Mouse (Mus musculus) embryonic stem cell, embryonic (primary cell): ENCODE measurements around the gene Gm26897.

Experiments used
- CTCF ChIA-PET, 4 experiments: fragments of 300-600 bp in 2 of 4; fragments of 350-600 bp in 2 of 4; sonication (Branson Sonifier 250); formaldehyde crosslinking; loops; one replicate each; lab custom pipeline; 2022; ENCODE audit warnings: inconsistent platforms in 2 of 4; lab: Charles Lee
- POLR2A ChIA-PET, 4 experiments: fragments of 300-600 bp in 2 of 4; fragments of 350-600 bp in 2 of 4; sonication (Branson Sonifier 250); formaldehyde crosslinking; loops; one replicate each; lab custom pipeline; 2022; ENCODE audit warnings: antibody characterized with exemption in 4 of 4, inconsistent platforms in 1 of 4; lab: Charles Lee

Gene Gm26897

DNA sequence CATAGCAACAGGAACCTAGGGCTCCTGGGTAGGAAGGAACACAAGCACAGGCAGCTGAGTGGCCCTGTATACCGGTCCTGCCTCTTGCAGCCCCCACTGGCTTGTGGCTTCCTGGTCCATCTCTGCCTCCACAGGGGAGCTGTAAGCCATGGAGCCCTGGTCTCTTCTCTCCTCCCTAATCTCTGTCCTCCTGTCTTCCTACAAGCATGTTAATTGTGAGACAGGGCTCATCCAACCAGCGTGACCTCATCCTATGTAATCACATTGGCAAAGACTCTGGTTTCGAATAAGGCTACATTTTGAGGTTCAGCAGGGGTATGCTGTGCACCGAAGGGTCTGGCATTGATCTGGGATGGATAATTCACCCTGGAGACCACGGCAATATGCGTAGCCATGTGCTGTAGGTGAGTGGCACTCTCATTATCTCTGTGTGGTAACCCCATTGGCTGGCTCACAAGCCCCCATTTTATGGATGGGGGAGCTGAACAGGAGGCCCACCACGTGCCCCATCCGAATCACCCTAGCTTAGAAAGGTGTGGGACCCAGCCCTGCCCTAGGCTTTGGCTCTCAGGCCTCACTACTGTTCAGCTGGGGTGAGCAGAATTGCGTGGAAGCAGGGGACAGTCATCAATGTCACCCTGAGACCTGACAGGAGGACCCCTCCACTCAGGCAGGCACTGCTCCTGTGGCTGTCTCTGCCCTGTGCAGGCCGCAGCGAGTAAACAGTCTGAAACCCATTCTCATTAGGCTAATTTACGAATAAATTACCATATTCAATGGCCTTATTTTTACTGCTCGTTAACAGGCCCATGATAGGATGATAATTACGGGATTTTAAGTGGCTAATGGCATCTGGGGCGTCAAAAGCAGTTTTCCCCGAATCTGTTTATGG is 6.9 kb downstream of the Gm26897 start:
- CTCF ChIA-PET = interaction anchor here in 2 of 4 experiments (0.6 to 1.5 kb wide), 4 partner anchors 12 to 473 kb away, joined by 3 to 6 read pairs (median 3); no protein-coding TSS in a partner anchor
- POLR2A ChIA-PET = interaction anchor here in 3 of 4 experiments (0.5 to 3.9 kb wide), 20 partner anchors 8 to 667 kb away, joined by 3 to 32 read pairs (median 4); no protein-coding TSS in a partner anchor

- CTCF ChIA-PET = interaction anchor here (0.6 to 1.5 kb wide), 5 partner anchors 12 to 471 kb away, joined by 3 to 6 read pairs (median 3); no protein-coding TSS in a partner anchor
- POLR2A ChIA-PET = interaction anchor here in 3 of 4 experiments (0.5 to 3.9 kb wide), 20 partner anchors 8 to 668 kb away, joined by 3 to 32 read pairs (median 5); partner anchors contain the start of gene Gm26897 (in 1 of the 3)
Observed at GRCm38 (mm10) chr5:111741352-111741751, 7.6 kb downstream of the Gm26897 start.

DNA sequence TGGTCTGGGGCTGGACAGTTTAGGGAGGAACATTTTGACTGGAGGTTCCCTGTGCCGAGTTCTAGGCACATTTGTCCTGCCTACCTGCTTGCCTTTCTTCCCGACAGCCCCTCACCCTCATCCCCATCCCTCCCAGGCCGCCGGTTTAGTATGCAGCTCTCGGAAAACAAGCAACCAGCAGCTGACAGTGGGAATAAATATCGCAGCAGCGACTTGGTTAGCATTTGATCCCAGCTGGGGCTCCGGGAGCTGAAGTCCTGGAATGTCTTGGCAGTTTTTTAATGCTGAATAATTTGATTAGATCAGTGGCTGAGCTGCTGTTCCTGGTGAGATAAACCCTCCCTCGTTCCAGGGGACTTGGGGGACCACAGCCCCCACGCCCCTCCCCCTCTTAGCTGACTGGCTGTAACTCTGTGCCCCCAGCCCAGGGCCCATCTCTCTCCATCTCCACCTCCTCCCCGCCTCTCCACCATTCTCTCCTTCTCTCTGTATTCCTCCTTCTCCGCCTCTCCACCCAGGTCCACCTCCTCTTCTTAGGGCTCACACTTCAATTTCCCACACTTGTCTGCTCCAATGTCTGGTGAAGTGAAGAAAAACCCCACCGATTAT is 8.7 kb downstream of the Gm26897 start:
- POLR2A ChIA-PET = interaction anchor here (0.5 to 3.9 kb wide), 22 partner anchors 9 to 137 kb away, joined by 3 to 32 read pairs (median 5); partner anchors contain the start of gene Gm26897 (in 1 of the 4)

GRCm38 (mm10) chr5:111749599-111749998 is 15.9 kb downstream of the Gm26897 start:
- ChIA-PET POLR2A (interaction anchor here in 2 of 4 experiments (1.0 to 3.2 kb wide), 5 partner anchors 16 to 144 kb away, joined by 3 to 10 read pairs (median 4); partner anchors contain the start of gene Gm26897 (in 1 of the 2)), CTCF (no interaction called here)

More for the DNA sequence above, 8.7 kb downstream of the Gm26897 start:
- CTCF ChIA-PET = interaction anchor here in 3 of 4 experiments (0.6 to 1.5 kb wide), 6 partner anchors 13 to 764 kb away, joined by 3 to 6 read pairs (median 3); no protein-coding TSS in a partner anchor

DNA sequence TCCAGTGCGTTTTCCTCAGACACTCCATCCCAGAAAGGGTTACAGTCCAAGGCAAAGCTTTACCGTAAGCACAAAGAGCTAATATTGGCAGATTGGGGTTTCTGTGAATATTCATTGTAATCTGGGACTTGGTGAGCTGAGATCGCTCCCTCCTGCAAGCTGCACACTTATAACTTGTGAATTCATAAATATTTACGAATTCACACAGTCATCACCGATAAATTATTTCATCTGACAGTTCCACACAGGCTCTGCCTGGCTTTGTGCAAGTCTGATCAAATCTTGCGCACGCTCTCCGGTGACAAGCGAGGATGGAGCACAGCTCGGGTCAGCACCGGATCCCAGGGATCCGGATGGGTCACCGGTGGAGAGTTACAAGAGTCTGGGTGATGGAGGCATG is 16.4 kb downstream of the Gm26897 start:
- CTCF ChIA-PET = no interaction called here

DNA sequence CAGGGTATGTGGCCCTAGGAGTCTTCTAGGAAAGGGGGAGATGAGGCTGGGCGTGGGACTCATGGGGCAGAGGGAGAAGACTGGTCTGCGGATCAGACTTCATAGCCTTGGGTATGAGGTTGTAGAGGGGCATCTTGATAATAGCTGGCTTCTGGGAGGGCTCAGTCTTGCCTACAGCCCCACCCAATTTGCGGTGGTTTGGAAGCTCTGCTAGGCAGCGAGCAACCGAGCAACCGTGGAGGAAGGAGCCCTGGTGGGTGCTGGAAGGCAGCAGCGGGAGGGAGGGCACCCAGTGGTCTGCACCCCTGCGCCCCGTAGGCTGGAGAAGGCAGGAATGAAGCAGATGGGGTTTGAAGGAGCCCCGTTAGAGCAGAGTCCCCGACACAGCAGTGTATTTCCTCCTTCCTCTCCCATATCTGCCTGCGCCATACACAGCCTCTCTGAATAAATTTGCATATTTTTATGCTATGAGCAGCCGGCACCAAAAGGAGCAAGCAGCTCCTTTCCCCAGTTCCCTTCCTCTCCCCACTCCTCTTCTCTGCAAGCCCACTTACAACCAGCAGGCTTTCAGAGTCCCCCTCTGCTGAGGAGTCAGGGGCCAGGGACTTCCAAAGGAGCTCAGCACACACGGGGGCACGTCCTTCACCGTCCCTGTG is 20.9 kb downstream of the Gm26897 start:
- CTCF ChIA-PET = interaction anchor here (0.6 to 2.6 kb wide), 6 partner anchors 11 to 340 kb away, joined by 3 to 18 read pairs (median 6); no protein-coding TSS in a partner anchor
- POLR2A ChIA-PET = interaction anchor here (0.6 to 5.9 kb wide), 32 partner anchors 9 to 180 kb away, joined by 3 to 55 read pairs (median 4); no protein-coding TSS in a partner anchor

More for the DNA sequence above, 16.4 kb downstream of the Gm26897 start:
- POLR2A ChIA-PET = interaction anchor here in 1 of 4 experiments (1.0 to 3.2 kb wide), 2 partner anchors 16 kb away, joined by 3 to 10 read pairs; partner anchors contain the start of gene Gm26897

DNA sequence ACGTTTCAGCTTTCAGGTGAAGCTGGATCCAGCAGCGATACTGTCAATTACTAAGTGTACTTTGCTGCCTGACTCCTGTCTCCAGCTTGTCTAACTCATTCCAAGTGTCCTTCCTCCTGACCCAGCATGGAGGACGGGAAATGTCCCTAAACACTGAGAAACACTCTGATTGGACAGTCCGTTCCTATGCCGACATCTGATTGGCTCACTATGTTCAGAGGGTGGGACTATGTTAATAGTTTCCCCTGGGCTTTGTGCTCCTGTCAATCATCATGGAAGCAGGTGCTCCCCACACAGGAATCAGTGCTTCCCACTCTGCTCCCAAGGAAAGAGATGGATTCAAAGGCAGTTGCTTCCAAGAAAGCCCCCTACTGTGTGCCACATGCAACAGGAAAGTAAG is 21.6 kb downstream of the Gm26897 start:
- CTCF ChIA-PET = interaction anchor here in 2 of 4 experiments (1.8 to 2.6 kb wide), 2 partner anchors 10 kb away, joined by 7 to 18 read pairs; no protein-coding TSS in a partner anchor
- POLR2A ChIA-PET = interaction anchor here (0.6 to 5.9 kb wide), 27 partner anchors 8 to 549 kb away, joined by 3 to 55 read pairs (median 4); no protein-coding TSS in a partner anchor

- ChIA-PET CTCF (interaction anchor here in 1 of 4 experiments (0.7 kb wide), 1 partner anchor 19 kb away, joined by 3 read pairs; no protein-coding TSS in a partner anchor), POLR2A (interaction anchor here in 3 of 4 experiments (0.6 to 3.4 kb wide), 17 partner anchors 9 to 1017 kb away, joined by 3 to 32 read pairs (median 6); no protein-coding TSS in a partner anchor)
Observed at GRCm38 (mm10) chr5:111760721-111761480, 27.2 kb downstream of the Gm26897 start.

- POLR2A ChIA-PET = interaction anchor here in 3 of 4 experiments (0.6 to 3.4 kb wide), 19 partner anchors 8 to 1018 kb away, joined by 3 to 32 read pairs (median 5); no protein-coding TSS in a partner anchor
- CTCF ChIA-PET = interaction anchor here in 2 of 4 experiments (0.7 to 2.0 kb wide), 3 partner anchors 19 to 421 kb away, joined by 3 to 7 read pairs (median 3); no protein-coding TSS in a partner anchor
Observed at GRCm38 (mm10) chr5:111761574-111761973, 27.9 kb downstream of the Gm26897 start.

DNA sequence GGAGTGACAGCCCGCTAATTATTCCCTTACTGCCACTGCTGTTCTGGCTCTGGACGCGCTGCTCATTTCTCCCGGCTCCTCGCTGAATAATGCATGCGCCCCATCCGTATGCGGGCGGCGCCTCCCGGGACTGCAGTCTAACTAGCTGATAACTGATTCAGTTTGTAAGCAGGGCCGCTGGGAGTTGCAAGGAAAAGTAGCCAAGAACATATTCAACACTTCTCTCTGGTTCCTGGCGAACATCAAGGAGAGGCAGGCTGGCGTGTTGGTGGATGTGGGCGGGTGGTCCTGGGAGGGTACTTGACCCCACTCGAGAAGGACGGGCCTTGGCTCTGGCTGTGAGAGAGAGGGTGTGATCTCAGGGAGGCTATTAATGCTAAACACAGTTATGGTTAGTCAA is 28.4 kb downstream of the Gm26897 start:
- POLR2A ChIA-PET = interaction anchor here in 3 of 4 experiments (0.7 to 3.4 kb wide), 14 partner anchors 8 to 458 kb away, joined by 3 to 32 read pairs (median 4); no protein-coding TSS in a partner anchor

DNA sequence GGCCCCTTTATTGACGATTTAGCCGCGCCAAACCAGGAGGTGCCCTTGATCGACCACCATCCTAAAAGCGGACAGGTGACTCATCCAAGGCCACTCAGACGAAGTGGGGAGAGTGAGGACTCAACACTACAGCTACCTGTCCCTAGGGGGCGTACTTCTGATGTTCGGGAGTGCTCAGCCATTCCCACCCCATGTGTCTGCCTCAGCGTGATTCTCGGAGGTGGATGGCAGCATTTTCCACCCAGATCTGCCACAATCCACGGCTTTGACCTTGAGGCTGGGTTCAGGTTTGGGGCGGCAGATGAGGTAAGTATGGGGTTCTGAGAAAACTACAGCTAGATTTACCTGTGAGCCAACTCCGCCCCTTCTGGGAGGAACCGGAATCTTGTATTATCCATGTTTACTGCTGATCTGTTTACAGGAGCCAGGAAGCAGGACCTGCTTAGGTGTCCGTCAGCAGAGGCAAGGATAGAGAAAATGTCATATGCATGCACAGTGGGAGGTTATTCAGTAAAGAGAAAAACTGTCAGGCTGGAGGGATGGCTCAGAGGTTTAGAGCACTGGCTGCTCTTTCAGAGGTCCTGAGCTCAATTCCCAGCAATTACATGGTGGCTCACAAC is 32.1 kb downstream of the Gm26897 start:
- POLR2A ChIA-PET = interaction anchor here in 3 of 4 experiments (0.5 to 8.0 kb wide), 25 partner anchors 8 to 1772 kb away, joined by 3 to 55 read pairs (median 4); no protein-coding TSS in a partner anchor
- CTCF ChIA-PET = interaction anchor here (0.5 to 3.2 kb wide), 34 partner anchors 8 to 492 kb away, joined by 3 to 18 read pairs (median 3); no protein-coding TSS in a partner anchor

More for the DNA sequence above, 28.4 kb downstream of the Gm26897 start:
- CTCF ChIA-PET = interaction anchor here in 2 of 4 experiments (0.6 to 2.0 kb wide), 5 partner anchors 16 to 421 kb away, joined by 3 to 7 read pairs (median 4); no protein-coding TSS in a partner anchor

- ChIA-PET POLR2A (interaction anchor here in 2 of 4 experiments (0.9 to 8.0 kb wide), 12 partner anchors 8 to 70 kb away, joined by 3 to 55 read pairs (median 10); no protein-coding TSS in a partner anchor), CTCF (interaction anchor here (0.6 to 3.2 kb wide), 11 partner anchors 8 to 493 kb away, joined by 3 to 18 read pairs (median 6); no protein-coding TSS in a partner anchor)
Observed at GRCm38 (mm10) chr5:111766696-111767095, 33.0 kb downstream of the Gm26897 start.

DNA sequence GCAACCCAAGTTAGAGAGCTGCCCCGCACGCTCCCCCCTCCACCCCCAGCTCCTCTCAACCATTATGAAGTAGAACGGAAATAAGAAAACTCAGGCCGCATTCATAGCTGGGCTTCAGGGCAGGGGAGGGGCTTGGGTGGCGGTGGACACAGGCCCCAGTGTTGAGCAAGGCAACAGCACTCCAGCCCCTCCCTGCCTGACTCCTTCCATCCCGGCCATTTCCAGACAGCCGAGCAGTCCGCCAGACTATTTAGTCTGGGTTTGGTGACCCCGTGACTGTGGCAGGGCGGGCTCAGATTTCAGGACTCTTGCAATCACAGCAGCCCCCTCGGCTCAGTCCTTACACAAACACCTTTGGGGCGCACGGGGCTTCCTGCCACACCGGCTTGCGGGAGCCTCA is 36.5 kb downstream of the Gm26897 start:
- ChIA-PET CTCF (interaction anchor here in 1 of 4 experiments (0.6 kb wide), 1 partner anchor 127 kb away, joined by 7 read pairs; no protein-coding TSS in a partner anchor), POLR2A (interaction anchor here in 2 of 4 experiments (0.6 to 8.0 kb wide), 33 partner anchors 8 to 413 kb away, joined by 3 to 55 read pairs (median 4); no protein-coding TSS in a partner anchor)

DNA sequence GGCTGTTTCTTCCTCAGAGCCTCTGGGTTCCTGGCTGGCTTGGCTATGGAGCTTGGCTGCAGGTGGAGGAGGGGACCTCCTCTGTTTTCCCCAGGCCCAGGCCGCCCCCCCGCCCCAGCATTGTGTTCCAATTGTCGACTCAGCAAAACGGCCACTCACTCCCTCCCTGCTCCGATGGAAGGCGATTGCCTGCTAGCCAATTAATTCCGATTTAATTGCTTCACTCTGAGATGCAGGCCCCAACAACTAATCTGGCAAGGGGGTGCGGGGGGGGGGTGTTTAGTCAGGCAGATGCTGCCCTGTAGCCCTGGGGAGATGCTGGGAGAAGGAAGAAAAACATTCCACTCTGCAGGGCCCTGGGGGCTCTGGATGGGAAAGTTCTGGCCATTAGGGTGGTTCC is 38.4 kb downstream of the Gm26897 start:
- POLR2A ChIA-PET = interaction anchor here in 2 of 4 experiments (0.7 to 8.0 kb wide), 8 partner anchors 8 to 36 kb away, joined by 3 to 55 read pairs (median 8); no protein-coding TSS in a partner anchor
- CTCF ChIA-PET = interaction anchor here in 2 of 4 experiments (0.5 to 0.7 kb wide), 2 partner anchors 20 to 49 kb away, joined by 3 to 4 read pairs; no protein-coding TSS in a partner anchor
